Mouse (Mus musculus) ES-E14 (cell line): Measurements from ENCODE around the gene Cend1. TPM values are rescaled to one million over a fixed set of nuclear protein-coding genes. Genes with fewer than 3 reads are reported as not detected.
"Not testable (repeated sequence)": the region's sequence is repeated elsewhere in the genome, so short reads cannot be mapped to it uniquely, and the experiment has no call there.

Source experiments
- DNase-seq: peaks from one replicate; pipeline ENCODE4 v3.0.0-alpha.2; 2013; ENCODE audit warnings: low read depth, low spot score
- H3K27ac ChIP-seq: 2 replicates; pipeline ENCODE4 v1.5.1; 2012; ENCODE audit warnings: low read depth, mild to moderate bottlenecking, low read length, moderate library complexity, mixed read lengths; ENCODE audit not compliant: poor library complexity, insufficient read depth, severe bottlenecking
- H3K36me3 ChIP-seq: 2 replicates; pipeline ENCODE4 v1.6.1; 2012; ENCODE audit warnings: mild to moderate bottlenecking, low read length, moderate library complexity, mixed read lengths; ENCODE audit not compliant: control insufficient read depth, poor library complexity, insufficient read depth, severe bottlenecking
- H3K4me1 ChIP-seq, 2 experiments: fragments of 150-350 bp in 1 of 2; sonication (generic) in 1 of 2; 2 replicates each; pipeline ENCODE4 v1.6.1; 2012; ENCODE audit warnings: low read length in 2 of 2, mild to moderate bottlenecking in 1 of 2, mixed read lengths in 1 of 2; ENCODE audit not compliant: control insufficient read depth in 2 of 2, insufficient read depth in 2 of 2, poor library complexity in 1 of 2
- H3K4me3 ChIP-seq, 2 experiments: fragments of 150-350 bp in 1 of 2; sonication (generic) in 1 of 2; 2 replicates each; pipeline ENCODE4 v1.5.1; 2012; ENCODE audit warnings: low read length in 2 of 2, low read depth in 1 of 2, mild to moderate bottlenecking in 1 of 2, mixed read lengths in 1 of 2; ENCODE audit not compliant: insufficient read depth in 1 of 2, poor library complexity in 1 of 2, severe bottlenecking in 1 of 2
- H3K9ac ChIP-seq: 2 replicates; pipeline ENCODE4 v1.6.1; 2012; ENCODE audit warnings: low read depth, mild to moderate bottlenecking, low read length, mixed read lengths; ENCODE audit not compliant: poor library complexity, insufficient read depth, severe bottlenecking
- H3K9me3 ChIP-seq: fragments of 150-350 bp; sonication (generic); 2 replicates; pipeline ENCODE4 v1.6.1; 2012; ENCODE audit warnings: low read depth, mild to moderate bottlenecking, low read length; ENCODE audit not compliant: control insufficient read depth, insufficient read depth
- CHD2 ChIP-seq: IDR thresholded peaks from 2 replicates; pipeline ENCODE4 v1.6.1; 2014; ENCODE audit warnings: mild to moderate bottlenecking, low read depth, low read length, inconsistent platforms
- HCFC1 ChIP-seq: IDR thresholded peaks from 2 replicates; pipeline ENCODE4 v1.6.1; 2012; ENCODE audit warnings: low read length, inconsistent platforms, borderline replicate concordance; ENCODE audit not compliant: insufficient read depth
- MAFK ChIP-seq: IDR thresholded peaks from 2 replicates; pipeline ENCODE4 v1.6.1; 2014; ENCODE audit warnings: mild to moderate bottlenecking, low read depth, low read length, inconsistent platforms; ENCODE audit not compliant: insufficient read depth
- ZC3H11A ChIP-seq: IDR thresholded peaks from 2 replicates; pipeline ENCODE4 v1.6.1; 2012; ENCODE audit warnings: low read depth, mild to moderate bottlenecking, inconsistent platforms, low read length, borderline replicate concordance
- ZNF384 ChIP-seq: IDR thresholded peaks from 2 replicates; pipeline ENCODE4 v1.6.1; 2012; ENCODE audit warnings: low read depth, low read length, inconsistent platforms
- in situ Hi-C, 2 experiments: fragments of 600-800 bp; cut with MboI; formaldehyde crosslinking; loops; one replicate each; pipeline ENCODE4 v1.15.1; 2025; ENCODE audit warnings: low sequenced_read_pairs in 2 of 2, inconsistent platforms in 1 of 2; ENCODE audit not compliant: unreplicated experiment in 2 of 2
- total RNA-seq: library from RNA; depleted of rRNA; stranded (reverse); fragments of 300-350 nt; gene quantifications from 2 replicates; pipeline ENCODE4 v1.2.3, GENCODE M21; 2012

The Cend1 gene
- total RNA-seq, 1 experiment = 2.7 TPM

DNA sequence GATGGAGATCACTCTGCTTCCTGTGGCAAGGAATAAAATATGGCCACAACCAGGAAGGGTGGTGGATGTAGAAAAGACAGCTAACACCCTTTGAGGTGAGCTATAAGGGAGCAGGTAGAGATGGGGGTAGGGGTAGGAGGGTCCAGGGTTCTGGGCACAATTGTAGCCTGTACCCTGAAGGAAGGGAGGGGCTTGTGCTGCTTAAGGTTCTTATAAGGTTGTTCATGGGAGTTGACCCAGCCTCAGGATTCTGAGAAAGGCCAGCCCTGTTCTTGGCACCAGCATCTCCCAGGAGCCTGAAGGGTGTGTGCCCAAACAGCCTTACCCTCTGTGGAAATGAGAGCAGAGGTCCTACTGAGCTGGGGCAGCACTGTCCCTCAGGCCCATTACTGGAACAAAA, 22.6 kb upstream of the Cend1 start:
- TF ChIP-seq MAFK (no peak), CHD2 (no peak), ZC3H11A (no peak), HCFC1 (no peak), ZNF384 (no peak)
- Histone ChIP-seq H3K27ac (no peak overlapping the region), H3K9me3 (no peaks in the 10 kb centered on the region), H3K9ac (no peak overlapping the region), H3K4me1 (peaks cover 0 to 11% of the 10 kb centered on the region in 2 experiments; a peak in 1 of 4 replicates), H3K36me3 (peaks cover 36% of the 10 kb centered on the region), H3K4me3 (no peak overlapping the region)
- in situ Hi-C loops = no loop called here
- no peak for DNase-seq

DNA sequence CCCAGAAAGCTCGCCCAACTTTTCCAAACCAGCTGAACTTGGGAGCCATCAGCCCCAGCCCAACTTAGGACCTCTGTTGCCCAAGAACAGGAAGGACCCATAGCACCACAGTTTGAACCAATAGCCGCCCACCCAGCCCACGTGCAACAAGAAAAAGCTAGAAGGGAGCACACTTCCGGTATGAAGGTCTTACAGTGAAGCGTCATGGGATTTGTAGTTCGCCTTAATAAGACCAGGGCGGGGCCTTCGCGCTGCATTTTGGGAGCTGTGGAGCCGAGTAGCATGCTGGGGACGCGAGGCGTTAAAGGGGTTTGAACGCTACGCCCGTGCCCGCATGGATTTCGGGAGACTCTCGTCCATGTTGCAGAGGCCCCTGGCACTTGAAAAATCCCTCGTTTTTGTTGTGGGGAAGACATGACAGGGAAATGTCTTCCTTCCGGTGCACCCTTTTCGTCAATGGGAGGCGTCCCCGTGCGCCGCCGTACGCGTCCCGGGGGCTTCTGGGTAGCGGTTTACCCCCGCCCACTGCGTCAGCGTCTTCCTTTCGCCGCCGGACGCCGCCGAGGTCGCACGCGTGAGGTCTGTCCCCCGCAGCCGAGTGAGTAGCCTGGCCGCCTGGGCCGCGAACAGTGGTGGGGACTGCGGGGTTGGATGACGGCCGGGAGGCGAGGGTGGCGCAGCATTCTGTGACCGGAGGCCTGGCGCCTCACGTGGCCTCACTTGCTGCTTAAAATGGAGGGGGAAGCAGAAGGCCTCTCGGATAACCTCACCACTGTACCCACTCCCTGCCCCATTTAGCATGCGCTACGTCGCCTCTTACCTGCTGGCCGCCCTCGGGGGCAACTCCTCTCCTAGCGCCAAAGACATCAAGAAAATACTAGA, 18.1 kb upstream of the Cend1 start, which contains the start of gene Rplp2:
Rplp2 (plus strand) TSS at position 261 of the 882 bp plus-strand sequence.
- Histone ChIP-seq H3K27ac (peak within 1 kb of the TSS; percentile 84), H3K4me3 (peak within 1 kb of the TSS; percentile 89 to 93), H3K9ac (peak within 1 kb of the TSS; percentile 98), H3K9me3 (no peaks in the 10 kb centered on the region), H3K36me3 (peaks cover 41% of the 10 kb centered on the region), H3K4me1 (peaks cover 0 to 11% of the 10 kb centered on the region in 2 experiments; a peak in 2 of 4 replicates)
- peak; percentile 90 for DNase-seq
- in situ Hi-C loops = no loop called here
- TF ChIP-seq HCFC1 = peak; percentile 93
- TF ChIP-seq ZC3H11A = no peak
- no peak for TF ChIP-seq CHD2
- TF ChIP-seq MAFK = 0 out of 2 replicates have a peak, but pooled peaks have one; percentile 8
- peak; percentile 73; the same call in 1 of the 2 replicates for TF ChIP-seq ZNF384

- Histone ChIP-seq H3K36me3 (peaks cover 44% of the 10 kb centered on the region), H3K4me3 (peak overlapping the region in 1 of 2 experiments; percentile 93; a peak in 3 of 4 replicates), H3K9ac (peak overlapping the region; percentile 73; the same call in 1 of the 2 replicates), H3K4me1 (peaks cover 0 to 16% of the 10 kb centered on the region in 2 experiments; a peak in 2 of 4 replicates)
- TF ChIP-seq ZNF384 = peak; percentile 92
- DNase-seq, in situ Hi-C loops, H3K27ac ChIP-seq, H3K9me3 ChIP-seq: not testable (repeated sequence)
Observed at GRCm38 (mm10) chr7:141446374-141446773, 17.1 kb upstream of the Cend1 start.

- DNase-seq = peak; percentile 83
- Histone ChIP-seq H3K4me1 (peaks cover 0 to 15% of the 10 kb centered on the region in 2 experiments; a peak in 2 of 4 replicates), H3K27ac (peak within 1 kb of the TSS; percentile 14), H3K9ac (peak within 1 kb of the TSS; percentile 83), H3K4me3 (peak within 1 kb of the TSS; percentile 61 to 89), H3K36me3 (peaks cover 47% of the 10 kb centered on the region), H3K9me3 (no peaks in the 10 kb centered on the region)
- TF ChIP-seq MAFK = no peak
- TF ChIP-seq HCFC1 = peak; percentile 56; the same call in 1 of the 2 replicates
- in situ Hi-C loops = no loop called here
Observed at GRCm38 (mm10) chr7:141443828-141444237, 14.5 kb upstream of the Cend1 start, which contains the start of gene Pidd1. Gene Pidd1, minus strand, starts transcription at chr7:141444025.
